Mouse (Mus musculus): ENCODE measurements around the gene Ranbp3.
"Not testable (repeated sequence)": the region's sequence is repeated elsewhere in the genome, so short reads cannot be mapped to it uniquely, and the experiment has no call there.

The Ranbp3 gene

DNA sequence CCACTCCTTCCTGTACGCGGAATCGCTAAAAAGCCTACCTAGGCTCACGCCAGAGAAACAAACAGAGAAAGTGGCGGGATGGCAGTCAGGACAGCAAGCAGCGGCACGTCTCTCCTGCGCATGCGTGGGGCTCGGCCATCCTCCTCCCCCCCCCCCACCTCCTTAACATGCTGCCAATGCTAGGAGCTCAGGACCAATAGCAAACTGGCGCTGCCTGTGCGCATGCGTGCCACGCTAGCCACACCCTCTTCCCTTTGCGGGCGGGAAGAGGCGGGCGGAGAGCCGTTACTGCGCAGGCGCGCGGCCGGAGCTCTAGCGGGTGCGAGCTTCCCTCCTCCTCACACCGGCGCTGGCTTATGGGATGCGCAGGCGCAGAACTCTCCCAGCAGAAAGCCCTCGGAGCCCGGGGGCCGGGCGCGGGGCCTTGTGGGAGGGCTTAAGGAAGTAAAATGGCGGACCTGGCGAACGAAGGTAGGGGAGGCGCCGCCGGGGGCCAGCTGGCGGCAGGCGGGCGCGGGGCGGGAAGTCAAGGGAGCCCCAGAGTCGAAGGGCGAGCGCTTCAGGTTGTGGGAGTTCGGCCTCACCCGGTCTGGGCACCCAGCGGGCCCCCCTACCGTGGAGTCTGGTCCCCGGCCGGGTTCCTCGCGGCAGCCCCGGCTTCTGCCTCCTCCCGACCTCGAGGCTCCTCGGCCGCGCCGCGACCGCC is at the start of gene Ranbp3:
Ranbp3 (plus strand) TSS at position 354 of the 706 bp plus-strand sequence.
- peak; percentile 98 to 100 for DNase-seq

DNA sequence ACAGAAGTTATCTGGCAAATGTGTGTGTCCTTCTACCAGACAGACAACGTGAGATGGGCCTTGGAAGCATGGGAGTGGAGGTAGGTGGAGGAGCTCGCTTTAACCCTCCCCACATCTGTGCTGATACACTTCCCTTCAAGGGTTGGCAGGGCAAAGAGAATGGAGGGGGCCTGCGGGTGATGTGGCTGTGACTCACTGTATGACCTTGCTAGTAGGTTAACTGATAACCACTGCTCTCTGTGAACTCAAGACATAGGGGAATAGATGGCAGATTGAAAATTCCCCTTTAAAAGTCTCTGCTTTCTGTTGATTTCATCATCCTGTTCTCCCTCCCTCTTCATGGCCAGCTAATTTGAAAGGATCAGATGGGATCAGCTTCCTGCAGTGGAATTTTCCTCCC is 47.6 kb upstream of the Ranbp3 start:
- no peak for DNase-seq

GRCm38 (mm10) chr17:56626260-56626659 is 46.8 kb upstream of the Ranbp3 start:
- no peak for DNase-seq

DNA sequence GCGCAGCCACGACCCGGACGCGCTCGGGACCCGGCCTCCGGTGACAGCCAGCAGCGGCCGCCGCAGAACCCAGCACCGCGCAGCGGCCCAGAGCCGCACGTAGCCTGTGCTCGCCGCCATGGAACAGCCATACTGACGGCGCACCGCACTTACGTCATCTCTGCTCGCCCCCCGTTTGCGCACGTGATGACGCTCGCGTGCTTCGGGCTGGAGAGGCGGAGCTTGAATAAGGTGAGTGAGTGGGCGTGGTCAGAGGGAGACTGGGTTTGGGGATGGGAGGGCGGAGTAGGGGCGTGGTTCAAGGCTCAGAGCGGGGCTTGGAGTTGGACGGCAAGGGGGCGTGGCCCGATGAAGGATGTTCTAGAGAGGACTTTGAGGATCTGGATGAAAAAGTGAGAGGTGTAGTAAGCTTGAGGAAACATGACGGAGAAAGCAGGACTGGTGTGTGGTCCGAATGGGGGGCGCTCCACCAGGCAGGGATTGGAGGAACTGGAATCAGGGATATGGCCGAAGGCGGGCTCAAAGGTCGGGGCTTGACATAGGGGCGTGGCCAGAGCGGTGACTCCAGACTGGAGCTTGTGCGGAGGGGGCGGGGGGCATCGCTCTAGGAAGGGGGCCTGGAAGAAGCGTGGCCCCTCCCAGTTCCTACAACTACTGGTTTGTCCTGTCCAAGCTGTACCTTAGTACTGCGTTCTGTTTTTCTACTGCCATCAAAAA is 46.2 kb upstream of the Ranbp3 start, which contains the start of gene Lonp1:
Lonp1 (minus strand) TSS at position 134 of the 717 bp plus-strand sequence.
- peak; percentile 99 for DNase-seq

GRCm38 (mm10) chr17:56627530-56628277 is 45.4 kb upstream of the Ranbp3 start, which contains the start of gene Catsperd:
Catsperd (plus strand) TSS chr17:56628143.
- DNase-seq = peak; percentile 67 to 88

DNA sequence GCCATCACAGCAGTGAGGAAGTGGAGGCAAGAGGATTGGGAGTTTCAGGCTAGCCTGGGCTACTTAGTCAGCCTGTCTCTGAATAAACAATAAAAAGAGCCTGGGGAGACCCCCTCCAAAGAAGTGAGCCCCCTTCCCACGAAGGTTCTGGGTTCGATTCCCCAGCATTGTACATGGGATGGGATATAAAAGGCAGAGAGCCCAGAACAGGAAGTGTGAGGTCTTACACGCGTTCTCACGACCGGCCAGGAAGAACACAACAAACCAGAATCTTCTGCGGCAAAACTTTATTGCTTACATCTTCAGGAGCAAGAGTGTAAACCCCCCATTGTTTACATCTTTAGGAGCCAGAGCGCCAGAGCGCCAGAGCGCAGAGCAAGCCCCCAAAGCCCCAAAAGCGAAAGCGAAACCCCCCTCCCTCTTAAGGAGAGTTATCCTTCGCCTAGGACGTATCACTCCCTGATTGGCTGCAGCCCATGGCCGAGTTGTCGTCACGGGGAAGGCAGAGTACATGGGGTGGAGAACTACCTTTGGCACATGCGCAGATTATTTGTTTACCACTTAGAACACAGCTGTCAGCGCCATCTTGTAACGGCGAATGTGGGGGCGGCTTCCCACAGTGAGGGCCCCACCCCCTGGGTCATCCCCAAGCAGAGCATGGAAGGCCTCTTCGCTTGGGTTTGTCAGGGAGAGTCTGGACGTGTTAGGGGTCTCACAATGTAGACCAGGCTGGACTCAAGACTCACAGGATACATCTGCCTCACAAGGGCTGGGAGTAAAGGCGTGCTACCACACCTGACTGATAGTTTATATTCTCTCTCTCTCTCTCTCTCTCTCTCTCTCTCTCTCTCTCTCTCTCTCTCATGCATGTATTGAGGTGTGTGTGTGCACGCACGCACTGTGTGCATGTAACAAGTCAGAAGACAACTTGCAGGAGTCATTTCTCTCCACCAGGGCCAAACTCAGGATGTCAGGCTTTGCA is 43.0 kb upstream of the Ranbp3 start:
- DNase-seq = not testable (repeated sequence)

GRCm38 (mm10) chr17:56631807-56632206 is 41.3 kb upstream of the Ranbp3 start:
- DNase-seq = no peak

GRCm38 (mm10) chr17:56634023-56634422 is 39.1 kb upstream of the Ranbp3 start:
- DNase-seq = no peak

DNA sequence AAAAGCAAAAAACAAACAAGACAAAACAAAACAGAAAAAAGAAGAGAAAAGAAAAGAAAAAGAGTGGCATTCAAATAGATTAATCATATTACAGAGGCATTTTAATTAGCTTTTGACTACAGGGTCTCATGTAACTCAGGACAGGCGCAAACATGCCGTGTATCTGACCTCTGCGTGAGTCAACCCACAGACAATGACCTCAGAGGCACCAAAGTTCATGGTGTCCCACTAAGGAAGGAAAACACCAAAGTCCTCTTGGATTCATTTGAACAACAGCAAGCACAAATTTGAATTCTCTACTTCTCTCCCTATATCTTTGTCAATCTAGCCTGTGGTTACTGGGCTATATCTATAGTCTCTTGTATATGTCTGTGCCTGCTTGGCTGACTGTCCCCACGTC is 29.9 kb upstream of the Ranbp3 start:
- DNase-seq = no peak

- no peak for DNase-seq
These were observed 25.5 kb upstream of the Ranbp3 start for GRCm38 (mm10) chr17:56647546-56647945.

- peak; percentile 53 to 80 for DNase-seq
These were observed 21.3 kb upstream of the Ranbp3 start for GRCm38 (mm10) chr17:56651801-56652200.

DNA sequence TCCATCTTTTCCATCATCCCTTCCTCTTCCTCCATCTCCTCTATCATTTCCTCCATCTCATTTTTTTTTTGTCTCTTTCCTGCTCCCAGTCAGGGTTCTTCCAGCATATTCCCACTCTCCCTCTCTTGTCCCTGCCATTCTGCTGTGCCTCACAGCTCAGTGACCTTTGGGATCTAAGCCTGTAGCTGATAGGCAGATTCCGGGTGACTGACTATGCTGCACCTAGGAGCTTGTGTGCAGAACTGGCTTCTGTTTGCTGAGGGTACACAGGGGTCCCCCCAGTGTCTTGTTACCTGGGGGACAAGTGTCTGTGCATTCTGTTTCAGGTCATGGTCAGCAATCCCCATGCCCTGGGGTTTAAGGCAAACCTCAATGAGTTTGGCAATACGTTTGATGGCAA is 18.3 kb upstream of the Ranbp3 start:
- no peak for DNase-seq

GRCm38 (mm10) chr17:56655311-56655710 is 17.8 kb upstream of the Ranbp3 start:
- DNase-seq = no peak

- DNase-seq = no peak
These were observed 16.9 kb upstream of the Ranbp3 start for GRCm38 (mm10) chr17:56656171-56656570.

- DNase-seq = no peak
These were observed 9.4 kb upstream of the Ranbp3 start for GRCm38 (mm10) chr17:56663659-56664058.

GRCm38 (mm10) chr17:56664333-56664732 is 8.8 kb upstream of the Ranbp3 start:
- no peak for DNase-seq

DNA sequence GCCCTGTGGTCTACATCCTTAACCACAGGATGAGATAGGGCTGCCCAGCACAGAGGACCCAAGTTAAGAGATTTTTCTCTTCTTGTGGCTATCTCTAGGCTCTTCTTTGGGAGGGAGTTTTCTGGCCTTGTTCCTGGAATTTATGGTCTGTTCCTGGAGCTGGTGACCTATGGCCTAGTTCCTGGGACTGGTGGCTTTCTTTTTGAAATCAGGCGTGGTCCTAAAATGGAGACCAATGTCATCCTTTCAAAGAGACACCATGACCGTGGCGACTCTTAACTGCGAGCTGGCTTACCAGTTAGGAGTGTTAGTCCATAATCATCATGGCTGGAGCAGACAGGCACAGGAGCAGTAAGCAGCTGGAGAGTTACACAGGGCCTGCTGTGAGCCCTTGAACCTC is 6.7 kb upstream of the Ranbp3 start:
- no peak for DNase-seq

GRCm38 (mm10) chr17:56667591-56667990 is 5.5 kb upstream of the Ranbp3 start:
- no peak for DNase-seq

DNA sequence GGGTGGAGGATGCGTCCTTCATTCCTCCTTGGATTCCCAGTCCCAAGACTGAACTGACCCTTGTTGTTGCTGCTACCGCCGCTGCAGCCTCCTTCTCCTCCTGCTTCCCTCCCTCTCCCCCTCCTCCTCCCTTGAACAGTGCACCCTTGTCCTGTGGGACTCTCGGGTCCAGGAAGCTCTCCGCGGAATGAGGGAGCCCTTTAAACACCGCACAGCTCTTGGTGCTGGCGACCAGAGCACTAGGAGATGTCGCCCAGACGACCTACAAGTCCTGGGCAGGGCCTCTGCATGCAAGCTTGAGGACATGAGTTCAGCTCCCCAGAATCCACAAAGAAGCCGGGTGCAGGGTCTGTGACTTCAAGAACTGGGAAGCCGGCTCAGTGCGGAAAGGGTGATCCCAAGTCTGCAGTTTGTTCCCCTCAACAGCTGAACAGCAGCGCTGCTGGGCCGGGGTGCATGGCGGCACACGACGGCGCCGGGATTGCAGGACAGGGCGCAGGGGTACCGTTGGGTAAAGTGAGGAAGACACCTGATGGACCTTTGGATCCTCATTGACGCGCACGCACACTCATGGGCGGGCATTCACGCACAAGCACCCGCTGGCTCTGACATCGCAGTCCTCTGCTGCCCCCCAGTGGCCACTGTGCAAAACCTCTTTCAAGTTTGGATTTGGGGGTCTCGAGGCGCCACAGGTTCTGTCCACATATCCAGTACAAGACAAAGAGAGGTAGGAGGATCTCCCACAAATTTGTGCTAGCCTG is 4.5 kb upstream of the Ranbp3 start:
- DNase-seq = peak; percentile 85 to 89

DNA sequence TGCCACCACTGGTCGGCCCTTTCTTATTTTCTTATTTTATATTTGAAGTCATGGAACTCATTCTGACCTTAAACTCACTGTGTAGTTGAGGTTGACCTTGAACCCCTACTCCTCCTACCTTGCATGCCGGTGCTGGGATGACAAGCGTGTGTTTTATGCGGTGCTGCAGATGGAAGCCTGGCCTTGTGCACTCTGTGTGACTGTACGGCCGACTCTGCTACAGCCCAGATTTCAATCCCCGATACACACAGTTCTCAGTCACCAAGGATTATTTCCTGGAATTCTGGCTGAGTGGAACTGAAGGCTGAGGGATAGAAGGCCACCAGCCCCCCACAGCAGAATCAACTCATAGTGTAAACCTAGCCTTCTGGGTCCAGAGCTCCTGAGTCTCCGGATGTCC is 3.3 kb upstream of the Ranbp3 start:
- DNase-seq = no peak

DNA sequence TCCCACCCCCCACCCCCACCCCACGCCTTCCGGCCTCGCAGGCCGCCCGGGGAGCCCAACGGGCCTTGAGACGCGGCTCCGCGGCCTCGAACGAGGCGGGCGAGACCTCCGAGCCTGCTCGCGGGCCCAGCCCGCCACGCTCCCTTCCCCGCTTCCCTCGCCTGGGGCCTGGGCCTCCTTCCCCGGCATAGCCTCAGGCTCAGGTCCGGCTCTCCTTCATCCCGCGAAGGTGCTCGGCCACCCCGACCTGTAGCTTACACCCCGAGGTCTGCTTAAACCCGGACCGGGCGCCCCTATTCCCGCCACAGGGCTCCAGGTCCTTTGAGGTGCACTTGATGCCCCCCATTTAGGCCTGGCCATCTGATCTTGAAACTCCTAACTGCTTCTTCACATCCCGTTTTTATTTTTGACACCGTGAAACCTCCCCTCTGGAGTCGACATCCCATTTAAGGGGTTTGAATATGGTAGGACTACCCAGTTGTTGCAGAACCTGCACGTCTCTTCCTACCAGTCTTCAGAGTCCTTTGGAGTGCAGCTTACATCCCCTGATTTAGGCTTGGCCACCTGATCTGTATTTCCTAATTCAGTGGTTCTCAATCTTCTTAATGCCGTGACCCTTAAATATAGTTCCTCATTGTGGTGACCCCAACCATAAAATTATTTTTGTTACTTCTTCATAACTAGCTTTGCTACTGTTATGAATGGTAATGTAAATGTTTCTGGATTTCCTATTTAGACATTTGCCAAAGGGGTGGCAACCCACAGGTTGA is 738 bp downstream of the Ranbp3 start:
- peak in 1 of 2 experiments; percentile 48 for DNase-seq
